Mouse (Mus musculus): ENCODE data around the gene Spint2.

GRCm38 (mm10) chr7:29296998-29297397 is 15.3 kb upstream of the Spint2 start:
- peak; percentile 89 for TF ChIP-seq CTCF (IDR thresholded peaks at IDR 0.05; ENCODE audit: low read depth)
- TF ChIP-seq EP300 (IDR thresholded peaks at IDR 0.05; ENCODE audit: low read depth): no peak
